Mouse (Mus musculus) adrenal gland, postnatal 10 days (tissue): ENCODE measurements around the gene Gpr85. TPM values are rescaled to one million over a fixed set of nuclear protein-coding genes. Genes with fewer than 3 reads are reported as not detected.

ENCODE experiments used
- DNase-seq: peaks from one replicate; pipeline ENCODE4 v3.0.0; 2021; ENCODE audit warnings: mixed read lengths
- total RNA-seq, 2 experiments: library from RNA; stranded (reverse); gene quantifications; 2 replicates each; pipeline ENCODE4 v1.2.3; 2021

The Gpr85 gene
- total RNA-seq, 2 experiments from 2014 or later, result 1.2 to 2.2 TPM

GRCm38 (mm10) chr6:13816661-13817060, 23.1 kb downstream of the Gpr85 start:
- no peak for DNase-seq

GRCm38 (mm10) chr6:13812157-13812556, 27.6 kb downstream of the Gpr85 start:
- no peak for DNase-seq

GRCm38 (mm10) chr6:13800071-13800470, 39.7 kb downstream of the Gpr85 start:
- DNase-seq, result no peak

GRCm38 (mm10) chr6:13797389-13797788, 42.4 kb downstream of the Gpr85 start:
- DNase-seq, result no peak

Other genes starting within 250 kb of the Gpr85 start
- gene Tmem168, start 231.8 kb downstream of the Gpr85 start, total RNA-seq, result 10 to 100 TPM; 23.9 to 24.0 TPM
- gene Bmt2, start 162.0 kb downstream of the Gpr85 start, total RNA-seq, result 10 to 100 TPM; 10.4 to 12.3 TPM
- gene 2610001J05Rik, start 31.6 kb upstream of the Gpr85 start, total RNA-seq, result 10 to 100 TPM; 38.2 to 45.3 TPM